Comparison of ENCODE assay signal across 18 mouse cellular contexts in the genomic region with DNA sequence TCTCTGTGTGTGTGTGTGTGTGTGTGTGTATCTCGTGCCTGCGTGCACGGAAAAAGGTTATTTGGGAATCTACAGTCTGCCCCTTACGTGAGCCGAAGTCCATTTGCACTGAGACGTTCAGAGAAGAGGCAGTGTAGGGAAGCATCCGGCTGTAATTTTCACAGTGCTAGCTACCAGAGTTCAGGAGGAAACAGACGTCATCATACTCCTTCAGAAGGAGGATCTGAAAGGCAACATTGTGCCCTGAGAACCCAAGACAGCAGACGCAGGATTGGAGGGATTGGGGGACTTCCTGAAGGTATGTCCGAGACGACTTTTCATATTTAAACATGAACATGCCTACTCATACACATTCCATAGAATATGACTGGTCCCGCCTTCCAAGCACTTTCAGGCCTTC. TPM values are rescaled to one million over a fixed set of nuclear protein-coding genes. Genes with fewer than 3 reads are reported as not detected.
A peak's percentile ranks its signal among the peaks of the same experiment; 100 is the strongest.
DNase-seq lines count a peak whose midpoint lies in the region; ATAC-seq and TF ChIP-seq lines count a peak whose summit lies in the region.
"Had no signal": no experiment of that assay in that cellular context is flagged by ENCODE, and none has a peak within 500 bp of the region (broad histone marks: within the 10 kb centered on the region; RNA-seq: fewer than 3 reads in every experiment).

No protein-coding gene starts in this region.

- no peaks in the 10 kb centered on the region for H3K9me3 ChIP-seq in hindbrain, embryonic 15.5 days
- H3K9me3 ChIP-seq in hindbrain, postnatal 0 days (ENCODE audit: low read length): no peaks in the 10 kb centered on the region
- H3K9me3 ChIP-seq in embryonic facial prominence, embryonic 14.5 days (ENCODE audit: control insufficient read depth, low read length): no peaks in the 10 kb centered on the region
- H3K9me3 ChIP-seq: G1E; megakaryocyte, embryonic 14.5 days had no signal

- 0 out of 2 replicates have a peak overlapping the region, but pooled peaks have one; percentile 11 for H3K4me2 ChIP-seq in hindbrain, embryonic 15.5 days
- H3K4me2 ChIP-seq in hindbrain, postnatal 0 days (ENCODE audit: low read depth, low read length): no peak overlapping the region
- H3K4me2 ChIP-seq in embryonic facial prominence, embryonic 14.5 days (ENCODE audit: low read depth, low read length): peak overlapping the region; percentile 12; the same call in 1 of the 2 replicates

- no peak overlapping the region for H3K9ac ChIP-seq in hindbrain, embryonic 15.5 days
- H3K9ac ChIP-seq in hindbrain, postnatal 0 days (replicated peaks; ENCODE audit: low read length): no peak overlapping the region
- H3K9ac ChIP-seq in embryonic facial prominence, embryonic 14.5 days (ENCODE audit: low read depth, low read length): no peak overlapping the region
- H3K9ac ChIP-seq: liver, embryonic 14.5 days had no signal

- DNase-seq in hindbrain, postnatal 0 days (ENCODE audit: low spot score): no peak
- DNase-seq in testis, postnatal 10 days (ENCODE audit: low spot score): no peak
- DNase-seq in embryonic facial prominence, embryonic 14.5 days (ENCODE audit: low spot score): peak; percentile 24
- no peak for DNase-seq in frontal cortex, postnatal 14 days (ENCODE audit: low spot score in 2 of 2)
- DNase-seq in layer of hippocampus, adult 9-11 months: no peak
- DNase-seq: adrenal gland, adult 2 months; cerebellum, adult 11 months; cerebellum, postnatal 25 days; gastrocnemius, adult 2 months; heart, adult 2 months; thymus, adult 2 months had no signal

- no peak overlapping the region for H3K4me3 ChIP-seq in hindbrain, embryonic 15.5 days
- no peak overlapping the region for H3K4me3 ChIP-seq in hindbrain, postnatal 0 days (ENCODE audit: low read length)
- H3K4me3 ChIP-seq in testis, adult 2 months (ENCODE audit: control insufficient read depth, low read depth, low read length): no peak overlapping the region
- H3K4me3 ChIP-seq in embryonic facial prominence, embryonic 14.5 days (ENCODE audit: low read depth, low read length): no peak overlapping the region
- H3K4me3 ChIP-seq: gastrocnemius, adult 2 months; heart, adult 2 months; layer of hippocampus, adult 2 months; megakaryocyte, embryonic 14.5 days had no signal

- TF ChIP-seq POLR2A in testis, adult 2 months (IDR thresholded peaks at IDR 0.05; ENCODE audit: control insufficient read depth, low read depth, low read length): no peak

- H3K27me3 ChIP-seq in hindbrain, embryonic 15.5 days: no peaks in the 10 kb centered on the region
- H3K27me3 ChIP-seq in hindbrain, postnatal 0 days (ENCODE audit: insufficient read depth, low read length): no peaks in the 10 kb centered on the region
- H3K27me3 ChIP-seq in testis, adult 2 months (ENCODE audit: control insufficient read depth, insufficient read depth, low read length): no peaks in the 10 kb centered on the region
- H3K27me3 ChIP-seq in embryonic facial prominence, embryonic 14.5 days (replicated peaks; ENCODE audit: control insufficient read depth, insufficient read depth, low read length): no peaks in the 10 kb centered on the region

- H3K36me3 ChIP-seq in hindbrain, embryonic 15.5 days: no peaks in the 10 kb centered on the region
- no peaks in the 10 kb centered on the region for H3K36me3 ChIP-seq in hindbrain, postnatal 0 days (ENCODE audit: insufficient read depth, low read length)
- H3K36me3 ChIP-seq in testis, adult 2 months (ENCODE audit: control insufficient read depth, insufficient read depth, low read length): no peaks in the 10 kb centered on the region
- H3K36me3 ChIP-seq in embryonic facial prominence, embryonic 14.5 days (ENCODE audit: control insufficient read depth, insufficient read depth, low read length): no peaks in the 10 kb centered on the region
- H3K36me3 ChIP-seq: G1E had no signal

- TF ChIP-seq CTCF in hindbrain, postnatal 0 days (IDR thresholded peaks at IDR 0.05; ENCODE audit: low read depth): no peak
- no peak for TF ChIP-seq CTCF in testis, adult 2 months (IDR thresholded peaks at IDR 0.05; ENCODE audit: control insufficient read depth, insufficient read depth, insufficient replicate concordance, low read depth, low read length)

- 53% methylated on average over 12 of the region's 12 CpGs for WGBS in hindbrain, embryonic 15.5 days
- 49% methylated on average over 12 of the region's 12 CpGs for WGBS in hindbrain, postnatal 0 days
- WGBS in embryonic facial prominence, embryonic 14.5 days: 30% methylated on average over 12 of the region's 12 CpGs

- H3K27ac ChIP-seq in hindbrain, embryonic 15.5 days (replicated peaks): no peak overlapping the region
- no peak overlapping the region for H3K27ac ChIP-seq in hindbrain, postnatal 0 days
- H3K27ac ChIP-seq in testis, adult 2 months (ENCODE audit: control insufficient read depth, insufficient read depth, low read depth, low read length): peak overlapping the region; percentile 3; the same call in 1 of the 2 replicates
- H3K27ac ChIP-seq in embryonic facial prominence, embryonic 14.5 days (replicated peaks; ENCODE audit: low read depth, low read length): no peak overlapping the region
- H3K27ac ChIP-seq: gastrocnemius, adult 2 months; heart, adult 2 months; layer of hippocampus, adult 2 months; liver, embryonic 14.5 days had no signal

- ATAC-seq in hindbrain, embryonic 15.5 days (ENCODE audit: low FRiP score, low read depth): no peak
- ATAC-seq in hindbrain, postnatal 0 days: no peak
- ATAC-seq in embryonic facial prominence, embryonic 14.5 days (ENCODE audit: low read depth): no peak
- ATAC-seq: forebrain, embryonic 16.5 days had no signal

- H3K4me1 ChIP-seq in hindbrain, embryonic 15.5 days (replicated peaks): peaks cover 4% of the 10 kb centered on the region; the same call in 1 of the 2 replicates
- 0 out of 2 replicates have a peak, but pooled peaks cover 4% of the 10 kb centered on the region for H3K4me1 ChIP-seq in hindbrain, postnatal 0 days (ENCODE audit: insufficient read depth, low read length)
- no peaks in the 10 kb centered on the region for H3K4me1 ChIP-seq in testis, adult 2 months (ENCODE audit: control insufficient read depth, insufficient read depth, low read length)
- peaks cover 3% of the 10 kb centered on the region; the same call in 1 of the 2 replicates for H3K4me1 ChIP-seq in embryonic facial prominence, embryonic 14.5 days (ENCODE audit: control insufficient read depth, insufficient read depth, low read length)

RNA-seq across cellular contexts. Expression of gene Myom1, which starts 34.8 kb away (rescaled TPM):
- polyA plus RNA-seq in hindbrain, embryonic 15.5 days (2015; fragmentation: Nextera tagmentation; extraction: Ambion mirVana): 1.6 TPM in 2 replicates
- total RNA-seq in hindbrain, postnatal 0 days (2014; rRNA removed): 1.7 and 3.7 TPM in 2 replicates
- polyA plus RNA-seq in hindbrain, postnatal 0 days (2015; fragmentation: Nextera tagmentation; extraction: Ambion mirVana): 0.82 and 0.90 TPM in 2 replicates
- polyA plus RNA-seq in testis, adult 2 months (2012; rRNA removed): 2.1 and 3.4 TPM in 2 replicates
- 53.1 and 61.5 TPM in 2 replicates for polyA plus RNA-seq in embryonic facial prominence, embryonic 14.5 days (2014; fragmentation: Nextera tagmentation; extraction: Ambion mirVana)

RNA-seq across cellular contexts. Expression of gene Myl12a, which starts 35.0 kb away (rescaled TPM):
- polyA plus RNA-seq in hindbrain, embryonic 15.5 days (2015; fragmentation: Nextera tagmentation; extraction: Ambion mirVana): 104 and 120 TPM in 2 replicates
- 30.9 and 36.5 TPM in 2 replicates for total RNA-seq in hindbrain, postnatal 0 days (2014; rRNA removed)
- polyA plus RNA-seq in hindbrain, postnatal 0 days (2015; fragmentation: Nextera tagmentation; extraction: Ambion mirVana): 101 and 107 TPM in 2 replicates
- 29.2 and 30.6 TPM in 2 replicates for polyA plus RNA-seq in testis, adult 2 months (2012; rRNA removed)
- 690 and 724 TPM in 2 replicates for polyA plus RNA-seq in embryonic facial prominence, embryonic 14.5 days (2014; fragmentation: Nextera tagmentation; extraction: Ambion mirVana)

Comparison
In these comparisons a context has a peak if more than half of its experiments do, and no peak if none do; other contexts are left out.
1. RNA of gene Myom1, which starts 34.8 kb away (polyA plus RNA-seq): 53.1 to 61.5 TPM in embryonic facial prominence, embryonic 14.5 days; 2.1 to 3.4 TPM in testis, adult 2 months, 1.6 TPM in hindbrain, embryonic 15.5 days and 0.82 to 0.90 TPM in hindbrain, postnatal 0 days; every median in the first group is over 10 times any median in the second.